Mouse (Mus musculus) gastrocnemius, adult 18-20 months (tissue): ENCODE results near the gene Neurl4. TPM values are rescaled to one million over a fixed set of nuclear protein-coding genes. Genes with fewer than 3 reads are reported as not detected.
A peak's percentile ranks its signal among the peaks of the same experiment; 100 is the strongest.

ENCODE experiments used
- DNase-seq: peaks from one replicate; pipeline ENCODE4 v3.0.0; 2021; ENCODE audit warnings: low spot score
- total RNA-seq, 2 experiments: library from RNA; stranded (reverse); gene quantifications; 2 replicates each; pipeline ENCODE4 v1.2.3; 2021

The Neurl4 gene
- total RNA-seq, 2 experiments from 2014 or later = 25.9 to 27.4 TPM

GRCm38 (mm10) chr11:69880853-69881603, 19.8 kb upstream of the Neurl4 start, which contains the start of gene Kctd11:
TSS of gene Kctd11 (minus strand) at chr11:69881406.
- DNase-seq = peak; percentile 92

GRCm38 (mm10) chr11:69881787-69882670, 18.8 kb upstream of the Neurl4 start:
- no peak for DNase-seq

GRCm38 (mm10) chr11:69883066-69883465, 17.8 kb upstream of the Neurl4 start:
- DNase-seq = no peak

- DNase-seq = no peak
These were observed 17.2 kb upstream of the Neurl4 start for GRCm38 (mm10) chr11:69883527-69884151.

GRCm38 (mm10) chr11:69884240-69884639, 16.6 kb upstream of the Neurl4 start:
- DNase-seq = no peak

- DNase-seq = no peak
These were observed 16.2 kb upstream of the Neurl4 start for GRCm38 (mm10) chr11:69884663-69885062.

- DNase-seq = no peak
These were observed 13.8 kb upstream of the Neurl4 start for GRCm38 (mm10) chr11:69886907-69887635.

GRCm38 (mm10) chr11:69891482-69891881, 9.4 kb upstream of the Neurl4 start:
- DNase-seq = no peak

- no peak for DNase-seq
These were observed 6.2 kb upstream of the Neurl4 start for GRCm38 (mm10) chr11:69894671-69895070.

GRCm38 (mm10) chr11:69895291-69895690, 5.6 kb upstream of the Neurl4 start, which contains the start of gene Acap1:
TSS of gene Acap1 (minus strand) at chr11:69895539.
- no peak for DNase-seq

- no peak for DNase-seq
These were observed 1.0 kb upstream of the Neurl4 start for GRCm38 (mm10) chr11:69899870-69900269.

GRCm38 (mm10) chr11:69901406-69901846, 554 bp downstream of the Neurl4 start:
- DNase-seq = peak; percentile 96

GRCm38 (mm10) chr11:69901993-69902392, 1.1 kb downstream of the Neurl4 start:
- no peak for DNase-seq

- DNase-seq = no peak
These were observed 2.1 kb downstream of the Neurl4 start for GRCm38 (mm10) chr11:69902972-69903371.

- no peak for DNase-seq
These were observed 3.4 kb downstream of the Neurl4 start for GRCm38 (mm10) chr11:69904311-69904710.

GRCm38 (mm10) chr11:69908645-69909044, 7.8 kb downstream of the Neurl4 start:
- no peak for DNase-seq

GRCm38 (mm10) chr11:69909174-69909573, 8.3 kb downstream of the Neurl4 start:
- no peak for DNase-seq

- no peak for DNase-seq
These were observed 9.3 kb downstream of the Neurl4 start for GRCm38 (mm10) chr11:69910177-69910576.

- no peak for DNase-seq
These were observed 10.1 kb downstream of the Neurl4 start for GRCm38 (mm10) chr11:69910781-69911560.

- DNase-seq = no peak
These were observed 10.8 kb downstream of the Neurl4 start for GRCm38 (mm10) chr11:69911701-69912100.
